Mouse (Mus musculus) heart, embryonic 16.5 days (tissue): ENCODE measurements around the gene Srl. TPM values are rescaled to one million over a fixed set of nuclear protein-coding genes. Genes with fewer than 3 reads are reported as not detected.

Experiments used
- ATAC-seq: fragments of 200-750 bp; cut with Nextera tagmentation; replicated peaks from 2 replicates; pipeline ENCODE4 v1.8.0; 2017; ENCODE audit warnings: moderate number of reproducible peaks; ENCODE audit not compliant: insufficient read depth, low FRiP score; ENCODE audit errors: extremely low read depth
- H3K27ac ChIP-seq: fragments of 300-500 bp; sonication (generic); 2 replicates; pipeline ENCODE4 v1.5.1; 2014; ENCODE audit warnings: mild to moderate bottlenecking, low read length, control low read depth, moderate library complexity
- H3K27me3 ChIP-seq: fragments of 300-500 bp; sonication (generic); 2 replicates; pipeline ENCODE4 v1.6.1; 2014; ENCODE audit warnings: low read length, mixed read lengths; ENCODE audit not compliant: control insufficient read depth, insufficient read depth
- H3K36me3 ChIP-seq: fragments of 300-500 bp; sonication (generic); 2 replicates; pipeline ENCODE4 v1.6.1; 2014; ENCODE audit not compliant: control insufficient read depth, insufficient read depth
- H3K4me1 ChIP-seq: fragments of 300-500 bp; sonication (generic); 2 replicates; pipeline ENCODE4 v1.6.1; 2014; ENCODE audit warnings: low read length, mixed read lengths; ENCODE audit not compliant: control insufficient read depth, insufficient read depth
- H3K4me2 ChIP-seq: fragments of 300-500 bp; sonication (generic); 2 replicates; pipeline ENCODE4 v1.6.1; 2014; ENCODE audit warnings: low read depth, mild to moderate bottlenecking, control low read depth, low read length
- H3K4me3 ChIP-seq: fragments of 300-500 bp; sonication (generic); 2 replicates; pipeline ENCODE4 v1.5.1; 2014; ENCODE audit warnings: mild to moderate bottlenecking, control low read depth, low read length
- H3K9ac ChIP-seq: fragments of 300-500 bp; sonication (generic); 2 replicates; pipeline ENCODE4 v1.6.1; 2014; ENCODE audit warnings: low read length, control low read depth
- H3K9me3 ChIP-seq: fragments of 300-500 bp; sonication (generic); replicated peaks from 2 replicates; pipeline ENCODE4 v1.6.1; 2016; ENCODE audit warnings: low read length; ENCODE audit not compliant: control insufficient read depth
- WGBS: fragments of 180-500 bp; shearing (Covaris S2); extraction: QIAGEN DNeasy Blood & Tissue Kit; methylation state at CpG from one replicate; pipeline ENCODE4 v1.1.7; 2014; 5-methylcytosine and 5-hydroxymethylcytosine counted together
- polyA plus RNA-seq: library from polyadenylated mRNA; unstranded; fragments of >200 nt; fragmentation: Nextera tagmentation; extraction: Ambion mirVana; gene quantifications from 2 replicates; pipeline ENCODE4 v1.2.1, GENCODE M21; 2015

Srl gene
- polyA plus RNA-seq, 1 experiment from 2014 or later: 289 TPM

GRCm38 (mm10) chr16:4523313-4524004, 18.2 kb downstream of the Srl start:
- Histone ChIP-seq H3K9ac (peak overlapping the region; percentile 87), H3K9me3 (no peaks in the 10 kb centered on the region), H3K36me3 (no peaks in the 10 kb centered on the region), H3K27ac (peak overlapping the region; percentile 100), H3K4me3 (peak overlapping the region; percentile 58), H3K27me3 (no peaks in the 10 kb centered on the region), H3K4me1 (peaks cover 9% of the 10 kb centered on the region; the same call in 1 of the 2 replicates), H3K4me2 (peak overlapping the region; percentile 54)
- no peak for ATAC-seq
- WGBS: 55% methylated on average over 7 of the region's 7 CpGs

GRCm38 (mm10) chr16:4522879-4523278, 18.7 kb downstream of the Srl start:
- Histone ChIP-seq H3K4me3 (peak overlapping the region; percentile 58), H3K36me3 (no peaks in the 10 kb centered on the region), H3K4me2 (peak overlapping the region; percentile 54), H3K27ac (peak overlapping the region; percentile 100), H3K9ac (peak overlapping the region; percentile 87), H3K4me1 (peaks cover 14% of the 10 kb centered on the region; the same call in 1 of the 2 replicates), H3K9me3 (no peaks in the 10 kb centered on the region), H3K27me3 (no peaks in the 10 kb centered on the region)
- WGBS: 40% methylated on average over 8 of the region's 8 CpGs
- ATAC-seq: peak; percentile 35; the same call in 1 of the 2 replicates

- Histone ChIP-seq H3K27ac (peak overlapping the region; percentile 100), H3K9me3 (no peaks in the 10 kb centered on the region), H3K4me3 (peak overlapping the region; percentile 58), H3K4me1 (peaks cover 22% of the 10 kb centered on the region), H3K4me2 (peak overlapping the region; percentile 62), H3K36me3 (no peaks in the 10 kb centered on the region), H3K9ac (peak overlapping the region; percentile 87), H3K27me3 (no peaks in the 10 kb centered on the region)
- peak; percentile 94 for ATAC-seq
- WGBS: 41% methylated on average over 5 of the region's 5 CpGs
Observed at GRCm38 (mm10) chr16:4521735-4522530, 19.7 kb downstream of the Srl start.

- no peaks in the 10 kb centered on the region for H3K36me3 ChIP-seq
- peak overlapping the region; percentile 87 for H3K9ac ChIP-seq
- 31% methylated on average over 4 of the region's 4 CpGs for WGBS
- peak overlapping the region; percentile 62 for H3K4me2 ChIP-seq
- ATAC-seq: no peak
- no peaks in the 10 kb centered on the region for H3K27me3 ChIP-seq
- H3K4me3 ChIP-seq: peak overlapping the region; percentile 58
- peaks cover 26% of the 10 kb centered on the region for H3K4me1 ChIP-seq
- H3K9me3 ChIP-seq: no peaks in the 10 kb centered on the region
- H3K27ac ChIP-seq: peak overlapping the region; percentile 100
Observed at GRCm38 (mm10) chr16:4521074-4521667, 20.4 kb downstream of the Srl start.

- peak overlapping the region; percentile 62 for H3K4me2 ChIP-seq
Observed at GRCm38 (mm10) chr16:4520673-4521072, 20.9 kb downstream of the Srl start.

GRCm38 (mm10) chr16:4519825-4520224, 21.8 kb downstream of the Srl start:
- Histone ChIP-seq H3K27ac (peak overlapping the region; percentile 100), H3K9ac (peak overlapping the region; percentile 87), H3K27me3 (no peaks in the 10 kb centered on the region), H3K4me3 (peak overlapping the region; percentile 58), H3K4me1 (peaks cover 36% of the 10 kb centered on the region), H3K9me3 (no peaks in the 10 kb centered on the region), H3K4me2 (peak overlapping the region; percentile 62), H3K36me3 (no peaks in the 10 kb centered on the region)
- 90% methylated on average over 2 of the region's 2 CpGs for WGBS
- ATAC-seq: no peak

More at GRCm38 (mm10) chr16:4520673-4521072, 20.9 kb downstream of the Srl start:
- H3K9ac ChIP-seq: peak overlapping the region; percentile 87
- no peaks in the 10 kb centered on the region for H3K27me3 ChIP-seq
- H3K36me3 ChIP-seq: no peaks in the 10 kb centered on the region
- WGBS: 52% methylated on average over 8 of the region's 8 CpGs
- ATAC-seq: no peak
- H3K9me3 ChIP-seq: no peaks in the 10 kb centered on the region
- H3K27ac ChIP-seq: peak overlapping the region; percentile 100
- peak overlapping the region; percentile 58 for H3K4me3 ChIP-seq
- H3K4me1 ChIP-seq: peaks cover 28% of the 10 kb centered on the region

- Histone ChIP-seq H3K4me3 (peak overlapping the region; percentile 16), H3K27me3 (no peaks in the 10 kb centered on the region), H3K9me3 (no peaks in the 10 kb centered on the region), H3K36me3 (no peaks in the 10 kb centered on the region), H3K4me1 (peaks cover 40% of the 10 kb centered on the region), H3K27ac (peak overlapping the region; percentile 60), H3K4me2 (peak overlapping the region; percentile 62), H3K9ac (peak overlapping the region; percentile 60)
- 64% methylated on average over 4 of the region's 4 CpGs for WGBS
- no peak for ATAC-seq
Observed at GRCm38 (mm10) chr16:4519157-4519556, 22.5 kb downstream of the Srl start.

GRCm38 (mm10) chr16:4517906-4518305, 23.7 kb downstream of the Srl start:
- H3K4me1 ChIP-seq: peaks cover 50% of the 10 kb centered on the region
- H3K9me3 ChIP-seq: no peaks in the 10 kb centered on the region
- WGBS: 53% methylated on average over 2 of the region's 2 CpGs
- peak overlapping the region; percentile 62 for H3K4me2 ChIP-seq
- peak overlapping the region; percentile 60; the same call in 1 of the 2 replicates for H3K9ac ChIP-seq
- H3K36me3 ChIP-seq: no peaks in the 10 kb centered on the region
- H3K27me3 ChIP-seq: no peaks in the 10 kb centered on the region
- no peak overlapping the region for H3K4me3 ChIP-seq
- peak overlapping the region; percentile 60 for H3K27ac ChIP-seq
- no peak for ATAC-seq
